Mouse (Mus musculus) bone marrow macrophage, adult 2 months (primary cell): ENCODE results near the gene Ric8b.

Experiments used
- CTCF ChIP-seq: IDR thresholded peaks from 2 replicates; pipeline ENCODE4 v1.5.1; 2012; ENCODE audit warnings: low read depth, mild to moderate bottlenecking, low read length, moderate library complexity
- POLR2A ChIP-seq: IDR thresholded peaks from 2 replicates; pipeline ENCODE4 v1.6.1; 2012; ENCODE audit warnings: mild to moderate bottlenecking, low read depth, low read length, borderline replicate concordance

GRCm38 (mm10) chr10:84926336-84926735 is 8.9 kb downstream of the Ric8b start:
- TF ChIP-seq CTCF (no peak), POLR2A (no peak)
